Mouse (Mus musculus): Measurements from ENCODE around the gene Snx17.

DNA sequence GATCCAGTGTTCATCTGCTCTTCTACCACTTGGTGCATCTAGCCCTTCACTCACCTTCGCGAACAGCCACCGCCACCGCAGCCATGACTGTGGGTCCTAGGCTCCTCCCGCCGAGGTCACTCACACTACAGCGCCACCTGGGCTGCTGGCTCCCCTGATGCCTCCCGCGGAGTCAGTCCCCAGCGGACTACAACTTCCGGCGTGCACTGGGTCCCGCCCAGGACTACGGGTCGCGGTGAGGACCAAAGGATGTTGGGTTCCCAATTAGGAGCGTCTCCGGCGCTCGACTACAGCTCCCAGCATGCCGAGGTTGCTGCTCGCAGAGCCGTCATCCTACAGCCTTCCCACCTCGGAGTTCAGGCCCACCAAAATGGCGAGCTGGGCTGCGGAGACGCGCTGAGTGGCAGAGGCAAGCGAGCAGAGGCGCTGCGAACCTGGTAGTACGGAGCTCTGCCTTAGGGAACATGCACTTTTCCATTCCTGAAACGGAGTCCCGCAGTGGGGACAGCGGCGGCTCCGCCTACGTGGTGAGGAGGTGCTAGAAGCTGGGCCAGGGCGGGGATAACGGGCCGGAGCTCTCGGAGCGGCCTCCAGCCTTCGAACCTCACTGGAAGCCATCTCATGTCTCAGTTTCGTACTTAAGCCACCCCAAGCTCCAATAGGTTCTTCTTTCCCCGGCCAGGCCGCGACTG, at the start of gene Snx17, which contains the start of gene Eif2b4:
- TF ChIP-seq GATA1 (IDR thresholded peaks at IDR 0.05; ENCODE audit: low read length) (no peak), TAL1 (IDR thresholded peaks at IDR 0.05; ENCODE audit: low read length) (no peak)

Data from erythroblast, embryonic 14.5 days (primary cell).